Mouse (Mus musculus) kidney, postnatal 0 days (tissue): ENCODE measurements at regions not wholly inside any gene's neighbourhood (a gene's known extent, or its start where the extent isn't known, plus 50 kb on each side); places are given as distances from the start of the nearest gene placed in this dataset.

Experiments used
- ATAC-seq: fragments of 200-750 bp; cut with Nextera tagmentation; replicated peaks from 2 replicates; pipeline ENCODE4 v1.8.0; 2017; ENCODE audit warnings: low read depth, moderate number of reproducible peaks, moderate TSS enrichment, moderate library complexity; ENCODE audit not compliant: low FRiP score
- DNase-seq: peaks from one replicate; pipeline ENCODE4 v3.0.0-alpha.2; 2016; ENCODE audit warnings: low spot score
- H3K27ac ChIP-seq: fragments of 300-500 bp; sonication (generic); 2 replicates; pipeline ENCODE4 v1.5.1; 2014; ENCODE audit warnings: mild to moderate bottlenecking
- H3K27me3 ChIP-seq: fragments of 300-500 bp; sonication (generic); 2 replicates; pipeline ENCODE4 v1.6.1; 2014; ENCODE audit warnings: low read length, mixed read lengths; ENCODE audit not compliant: insufficient read depth
- H3K36me3 ChIP-seq: fragments of 300-500 bp; sonication (generic); 2 replicates; pipeline ENCODE4 v1.6.1; 2014; ENCODE audit warnings: low read length, mixed read lengths; ENCODE audit not compliant: insufficient read depth
- H3K4me1 ChIP-seq: fragments of 300-500 bp; sonication (generic); replicated peaks from 2 replicates; pipeline ENCODE4 v1.6.1; 2014; ENCODE audit warnings: antibody characterized with exemption, low read length, mixed read lengths; ENCODE audit not compliant: insufficient read depth
- H3K4me2 ChIP-seq: fragments of 300-500 bp; sonication (generic); 2 replicates; pipeline ENCODE4 v1.6.1; 2014; ENCODE audit warnings: mild to moderate bottlenecking, low read length, moderate library complexity, mixed read lengths
- H3K4me3 ChIP-seq: fragments of 300-500 bp; sonication (generic); replicated peaks from 2 replicates; pipeline ENCODE4 v1.5.1; 2014; ENCODE audit warnings: low read depth, low read length
- H3K9ac ChIP-seq: fragments of 300-500 bp; sonication (generic); 2 replicates; pipeline ENCODE4 v1.6.1; 2014; ENCODE audit warnings: low read depth, low read length
- H3K9me3 ChIP-seq: fragments of 300-500 bp; sonication (generic); replicated peaks from 2 replicates; pipeline ENCODE4 v1.6.1; 2016; ENCODE audit warnings: low read length, inconsistent platforms, mixed read lengths
- CTCF ChIP-seq: IDR thresholded peaks from 2 replicates; pipeline ENCODE4 v1.5.1; 2016; ENCODE audit warnings: antibody characterized with exemption, low read depth, mild to moderate bottlenecking, moderate library complexity
- WGBS: fragments of 180-500 bp; shearing (Covaris S2); extraction: QIAGEN DNeasy Blood & Tissue Kit; methylation state at CpG from one replicate; pipeline ENCODE4 v1.1.7; 2014; 5-methylcytosine and 5-hydroxymethylcytosine counted together

DNA sequence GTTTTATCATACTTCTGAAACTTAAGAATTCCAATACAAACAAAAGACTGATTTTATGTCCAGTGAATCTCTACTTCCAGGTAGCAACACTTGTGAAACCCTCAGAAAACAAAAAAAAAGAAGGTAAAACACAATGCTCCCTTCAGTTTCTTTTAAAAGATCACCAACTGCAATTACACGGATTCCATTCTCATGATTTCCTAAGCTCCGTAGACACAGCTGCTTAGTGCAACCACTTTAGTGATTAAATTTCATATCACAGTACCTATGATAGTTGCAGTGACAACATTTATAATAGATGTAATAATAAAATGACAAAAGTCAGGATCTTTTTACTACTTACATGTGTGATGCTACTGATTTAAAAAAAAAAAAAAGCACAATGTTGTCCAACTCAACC is 1087.6 kb upstream of the Cited2 start:
- H3K36me3 ChIP-seq = no peaks in the 10 kb centered on the region
- H3K9ac ChIP-seq = no peak overlapping the region
- no peak overlapping the region for H3K4me3 ChIP-seq
- no peak for ATAC-seq
- no peak overlapping the region for H3K27ac ChIP-seq
- TF ChIP-seq CTCF = no peak
- WGBS = 88% methylated on average over 2 of the region's 2 CpGs
- H3K4me2 ChIP-seq = no peak overlapping the region
- H3K9me3 ChIP-seq = no peaks in the 10 kb centered on the region
- no peaks in the 10 kb centered on the region for H3K4me1 ChIP-seq
- no peak for DNase-seq
- H3K27me3 ChIP-seq = no peaks in the 10 kb centered on the region

DNA sequence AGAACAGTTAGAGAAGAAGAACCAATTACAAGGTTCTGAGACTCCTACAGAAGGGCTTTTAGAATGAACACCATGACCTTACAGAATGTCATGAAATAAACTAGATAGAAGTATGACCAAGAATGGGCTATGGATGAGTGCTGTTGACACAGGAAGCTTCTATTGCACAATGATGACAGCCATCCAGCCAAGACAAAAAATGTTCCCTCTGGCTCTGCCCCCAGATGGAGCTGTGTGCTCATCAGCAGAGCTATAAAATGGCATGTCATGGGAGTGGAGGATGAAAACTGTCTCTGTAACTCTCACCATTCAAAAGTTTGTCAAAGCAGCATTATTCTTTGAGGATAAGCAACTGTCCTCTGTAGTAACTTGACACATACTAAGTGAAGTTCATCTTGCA is 1086.0 kb upstream of the Cited2 start:
- DNase-seq (peak; percentile 43), ATAC-seq (no peak)
- Histone ChIP-seq H3K4me2 (no peak overlapping the region), H3K36me3 (no peaks in the 10 kb centered on the region), H3K4me3 (no peak overlapping the region), H3K9me3 (no peaks in the 10 kb centered on the region), H3K27me3 (no peaks in the 10 kb centered on the region), H3K9ac (no peak overlapping the region), H3K4me1 (no peaks in the 10 kb centered on the region), H3K27ac (no peak overlapping the region)
- peak; percentile 58; the same call in 1 of the 2 replicates for TF ChIP-seq CTCF

DNA sequence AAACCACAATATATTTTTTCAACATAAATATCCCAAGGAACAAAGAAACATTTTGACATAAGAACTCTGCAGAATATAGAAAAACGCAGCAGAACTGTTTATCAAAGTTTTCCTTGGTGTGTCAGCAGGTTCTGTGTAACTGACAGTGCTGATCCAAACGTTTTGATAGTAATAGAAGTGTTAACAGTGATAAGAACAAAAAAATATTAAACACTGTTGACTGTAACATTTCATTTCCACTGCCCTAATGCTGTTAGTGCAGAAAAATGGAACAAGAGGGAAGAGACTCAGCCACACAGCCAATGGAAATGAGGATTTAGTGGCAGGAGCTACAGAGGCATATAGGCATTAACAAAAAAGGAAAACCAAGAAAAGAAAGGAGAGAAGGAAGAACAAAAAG is 1084.9 kb upstream of the Cited2 start:
- H3K4me3 ChIP-seq = no peak overlapping the region
- no peaks in the 10 kb centered on the region for H3K27me3 ChIP-seq
- no peaks in the 10 kb centered on the region for H3K9me3 ChIP-seq
- H3K27ac ChIP-seq = no peak overlapping the region
- no peaks in the 10 kb centered on the region for H3K36me3 ChIP-seq
- DNase-seq = no peak
- no peak for TF ChIP-seq CTCF
- H3K4me2 ChIP-seq = no peak overlapping the region
- no peak overlapping the region for H3K9ac ChIP-seq
- 30% methylated on average over 2 of the region's 2 CpGs for WGBS
- ATAC-seq = no peak
- no peaks in the 10 kb centered on the region for H3K4me1 ChIP-seq

DNA sequence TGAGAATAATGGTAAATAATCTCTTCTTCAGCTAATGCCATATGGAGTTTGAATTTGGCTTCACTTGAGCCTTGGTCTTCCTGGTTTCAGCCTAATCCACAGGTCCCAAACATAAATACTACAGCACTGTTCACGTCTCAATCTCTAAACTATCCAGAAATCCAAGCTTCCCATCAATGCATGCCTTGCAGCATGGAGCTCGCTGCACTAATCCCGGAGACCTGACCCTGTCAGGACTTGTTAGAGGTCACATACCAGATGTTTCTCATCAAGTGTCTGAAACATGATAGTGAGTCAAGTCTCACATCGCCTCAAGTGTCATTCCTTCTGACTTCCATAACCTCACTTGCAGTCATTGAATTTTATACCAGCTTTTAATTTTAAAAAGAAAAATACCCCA is 1082.9 kb upstream of the Cited2 start:
- 23% methylated on average over 4 of the region's 4 CpGs for WGBS
- ATAC-seq = no peak
- H3K4me2 ChIP-seq = no peak overlapping the region
- TF ChIP-seq CTCF = no peak
- no peak overlapping the region for H3K4me3 ChIP-seq
- no peaks in the 10 kb centered on the region for H3K4me1 ChIP-seq
- H3K27me3 ChIP-seq = no peaks in the 10 kb centered on the region
- H3K9me3 ChIP-seq = no peaks in the 10 kb centered on the region
- DNase-seq = no peak
- H3K36me3 ChIP-seq = no peaks in the 10 kb centered on the region
- H3K9ac ChIP-seq = no peak overlapping the region
- H3K27ac ChIP-seq = no peak overlapping the region

DNA sequence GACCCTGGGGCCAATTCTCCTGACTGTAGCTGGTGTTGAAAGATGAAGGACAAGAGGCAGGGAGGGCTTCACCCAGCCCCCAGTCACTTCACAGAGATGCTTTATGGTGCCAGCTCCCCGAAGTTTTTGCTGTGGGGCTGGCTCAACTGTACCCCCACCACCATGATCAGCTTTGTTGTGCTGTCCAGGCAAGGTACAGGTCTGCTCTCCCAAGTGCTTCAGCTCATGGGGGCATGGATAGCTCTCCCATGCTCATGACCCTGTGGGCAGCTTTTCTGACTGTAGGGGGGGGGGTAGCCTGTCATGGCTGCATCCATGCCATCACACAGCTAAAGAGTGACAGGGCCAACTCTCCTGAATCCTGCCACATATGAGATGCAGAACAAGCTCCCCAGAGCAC is 1072.9 kb upstream of the Cited2 start:
- Histone ChIP-seq H3K9ac (no peak overlapping the region), H3K27ac (no peak overlapping the region), H3K4me3 (no peak overlapping the region), H3K36me3 (no peaks in the 10 kb centered on the region), H3K4me2 (no peak overlapping the region), H3K4me1 (no peaks in the 10 kb centered on the region), H3K9me3 (no peaks in the 10 kb centered on the region), H3K27me3 (no peaks in the 10 kb centered on the region)
- WGBS = 43% methylated on average over 1 of the region's 1 CpGs
- ATAC-seq (no peak), DNase-seq (no peak)
- no peak for TF ChIP-seq CTCF

DNA sequence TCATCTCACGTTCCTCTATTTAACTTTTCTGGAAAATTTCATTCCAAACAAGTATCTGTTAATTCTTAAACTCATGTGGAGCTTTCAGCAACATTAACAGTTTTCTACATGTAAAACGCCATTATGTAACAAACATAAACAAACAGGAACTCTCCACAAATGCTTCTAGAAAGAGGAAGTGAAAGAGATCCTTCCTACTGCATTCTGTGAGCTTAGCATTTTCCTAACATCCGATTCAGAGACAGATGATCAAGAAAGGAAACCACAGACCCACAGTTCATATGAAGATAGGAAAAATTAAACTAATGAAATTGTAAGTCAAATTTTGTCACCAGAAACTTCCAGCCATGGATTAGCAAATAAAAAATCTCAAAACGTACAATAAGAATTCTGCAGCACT is 1070.6 kb upstream of the Cited2 start:
- no peak overlapping the region for H3K9ac ChIP-seq
- H3K27ac ChIP-seq = no peak overlapping the region
- no peaks in the 10 kb centered on the region for H3K27me3 ChIP-seq
- H3K4me2 ChIP-seq = no peak overlapping the region
- no peak overlapping the region for H3K4me3 ChIP-seq
- 83% methylated on average over 4 of the region's 4 CpGs for WGBS
- no peaks in the 10 kb centered on the region for H3K4me1 ChIP-seq
- ATAC-seq = no peak
- no peak for TF ChIP-seq CTCF
- DNase-seq = no peak
- H3K36me3 ChIP-seq = no peaks in the 10 kb centered on the region
- no peaks in the 10 kb centered on the region for H3K9me3 ChIP-seq

DNA sequence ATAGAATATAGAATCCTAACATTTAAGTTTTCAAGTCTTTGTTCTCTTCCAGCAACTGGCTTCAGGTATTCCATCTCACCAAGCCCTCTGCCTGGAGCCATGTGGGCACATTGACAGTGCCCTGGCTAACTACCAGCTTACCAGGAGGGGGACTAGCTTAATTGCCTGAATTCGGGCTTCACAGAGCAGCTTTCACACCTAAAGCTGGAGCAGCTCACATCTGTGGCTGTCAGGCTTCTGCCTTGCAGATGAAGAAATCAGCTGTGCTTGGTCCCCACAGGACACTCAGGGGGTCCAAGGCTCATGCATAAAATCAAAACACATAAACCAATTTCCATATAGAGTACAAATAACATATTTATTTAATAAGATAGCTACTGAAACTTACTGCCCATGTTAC is 1058.5 kb upstream of the Cited2 start:
- TF ChIP-seq CTCF = no peak
- no peak for ATAC-seq
- Histone ChIP-seq H3K4me2 (no peak overlapping the region), H3K9ac (no peak overlapping the region), H3K9me3 (no peaks in the 10 kb centered on the region), H3K27me3 (no peaks in the 10 kb centered on the region), H3K4me3 (no peak overlapping the region), H3K36me3 (no peaks in the 10 kb centered on the region), H3K27ac (no peak overlapping the region), H3K4me1 (no peaks in the 10 kb centered on the region)
- DNase-seq = no peak
- 37% methylated on average over 1 of the region's 1 CpGs for WGBS
